Mouse (Mus musculus) G1E (cell line): Measurements from ENCODE around the gene Edaradd. TPM values are rescaled to one million over a fixed set of nuclear protein-coding genes. Genes with fewer than 3 reads are reported as not detected.

ENCODE experiments used
- ATAC-seq: 2 replicates; pipeline ENCODE4 v1.8.0; 2016; ENCODE audit warnings: mild to moderate bottlenecking; ENCODE audit not compliant: insufficient number of reproducible peaks, poor library complexity, low FRiP score, severe bottlenecking; ENCODE audit errors: extremely low read depth
- DNase-seq: peaks from one replicate; pipeline ENCODE4 v3.0.0; 2012; ENCODE audit warnings: low spot score
- H3K27me3 ChIP-seq: 2 replicates; pipeline ENCODE4 v1.6.1; 2012; ENCODE audit warnings: mild to moderate bottlenecking, low read length, inconsistent platforms; ENCODE audit not compliant: insufficient read depth
- H3K36me3 ChIP-seq: replicated peaks from 2 replicates; pipeline ENCODE3; 2012; ENCODE audit warnings: mild to moderate bottlenecking, inconsistent platforms
- H3K4me1 ChIP-seq: 2 replicates; pipeline ENCODE4 v1.6.1; 2012; ENCODE audit warnings: low read depth, low read length, inconsistent platforms, mixed read lengths; ENCODE audit not compliant: insufficient read depth
- H3K4me3 ChIP-seq: 2 replicates; pipeline ENCODE4 v1.5.1; 2012; ENCODE audit warnings: low read depth, mild to moderate bottlenecking, inconsistent platforms, low read length, moderate library complexity, mixed read lengths
- H3K9me3 ChIP-seq: replicated peaks from 2 replicates; pipeline ENCODE4 v1.6.1; 2012; ENCODE audit warnings: inconsistent platforms
- CTCF ChIP-seq: IDR thresholded peaks from 2 replicates; pipeline ENCODE4 v1.5.1; 2012; ENCODE audit warnings: low read depth, low read length, inconsistent platforms, mixed read lengths
- GATA1 ChIP-seq: IDR thresholded peaks from 2 replicates; pipeline ENCODE4 v1.6.1; 2012; ENCODE audit warnings: borderline replicate concordance, low read length, inconsistent platforms, mixed read lengths
- GATA2 ChIP-seq: IDR thresholded peaks from 2 replicates; pipeline ENCODE4 v1.6.1; 2012; ENCODE audit warnings: low read depth, low read length, inconsistent platforms, borderline replicate concordance
- POLR2AphosphoS5 ChIP-seq: IDR thresholded peaks from 2 replicates; pipeline ENCODE4 v1.6.1; 2012; ENCODE audit warnings: low read depth, low read length, inconsistent platforms; ENCODE audit not compliant: insufficient replicate concordance
- TAL1 ChIP-seq: conservative IDR thresholded peaks from 2 replicates; pipeline ENCODE4 v1.6.1; 2012; ENCODE audit warnings: low read depth, low read length, inconsistent platforms, mixed read lengths
- polyA plus RNA-seq: library from polyadenylated mRNA; stranded (reverse); fragments of >175 nt; gene quantifications from 2 replicates; pipeline ENCODE4 v1.2.3, GENCODE M21; 2012
- total RNA-seq, 2 experiments: library from RNA; stranded (forward) in 1 of 2; stranded (reverse) in 1 of 2; fragments of 200-1000 nt in 1 of 2; fragments of >200 nt in 1 of 2; fragmentation: Nextera tagmentation in 1 of 2; gene quantifications; 2 replicates each; pipeline ENCODE4 v1.2.3; 2014 to 2017

The Edaradd gene
- total and polyA plus RNA-seq, 3 experiments: 0.07 to 2.0 (median 0.66) TPM

- ATAC-seq (no peak), DNase-seq (no peak)
- H3K4me3 ChIP-seq: no peak overlapping the region
- H3K9me3 ChIP-seq: no peaks in the 10 kb centered on the region
- H3K36me3 ChIP-seq: no peaks in the 10 kb centered on the region
- H3K4me1 ChIP-seq: no peaks in the 10 kb centered on the region
- TF ChIP-seq POLR2AphosphoS5 (no peak), GATA1 (no peak), GATA2 (no peak), CTCF (no peak), TAL1 (no peak)
- peaks cover 7% of the 10 kb centered on the region; the same call in 1 of the 2 replicates for H3K27me3 ChIP-seq
These were observed 867 bp downstream of the Edaradd start for GRCm38 (mm10) chr13:12519371-12519770.

DNA sequence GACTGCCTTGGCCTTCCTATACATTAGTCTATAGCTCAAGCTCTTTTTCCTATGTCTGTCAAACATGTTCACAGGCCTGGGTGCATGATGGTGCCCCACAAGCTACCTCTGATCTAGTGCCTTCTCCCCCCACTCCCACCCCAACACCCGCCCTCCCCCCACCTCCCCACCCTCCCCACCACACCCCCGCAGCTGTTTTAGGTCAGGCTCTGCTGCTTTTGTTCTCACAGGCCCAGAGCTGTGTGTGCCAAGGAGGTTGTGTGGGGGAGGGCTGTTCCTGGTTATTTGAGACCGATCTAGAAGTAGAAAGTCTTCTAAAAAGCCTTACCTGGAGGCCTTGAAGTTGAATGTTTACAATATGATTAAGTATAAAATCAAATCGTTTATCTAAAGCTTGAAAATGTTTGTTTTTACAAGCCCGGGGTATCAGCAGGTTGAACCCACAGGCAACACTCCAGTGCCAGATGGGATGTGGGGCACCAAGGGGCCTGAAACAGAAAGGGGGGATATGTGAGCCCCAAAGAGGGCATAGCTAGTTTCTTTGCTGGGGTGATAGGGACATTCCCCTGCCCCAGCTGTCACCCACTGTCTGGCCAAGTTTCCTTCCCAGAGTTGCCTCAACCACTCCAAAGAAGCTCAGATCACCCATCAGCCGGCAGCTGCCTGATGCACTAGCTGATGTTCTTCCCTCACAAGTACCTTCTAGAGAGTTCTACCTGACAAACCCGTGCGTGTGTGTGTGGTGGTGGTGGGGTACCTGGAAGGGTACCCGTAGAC, 8.9 kb downstream of the Edaradd start:
- DNase-seq: no peak
- H3K4me1 ChIP-seq: no peaks in the 10 kb centered on the region
- peaks cover 3% of the 10 kb centered on the region; the same call in 1 of the 2 replicates for H3K27me3 ChIP-seq

DNA sequence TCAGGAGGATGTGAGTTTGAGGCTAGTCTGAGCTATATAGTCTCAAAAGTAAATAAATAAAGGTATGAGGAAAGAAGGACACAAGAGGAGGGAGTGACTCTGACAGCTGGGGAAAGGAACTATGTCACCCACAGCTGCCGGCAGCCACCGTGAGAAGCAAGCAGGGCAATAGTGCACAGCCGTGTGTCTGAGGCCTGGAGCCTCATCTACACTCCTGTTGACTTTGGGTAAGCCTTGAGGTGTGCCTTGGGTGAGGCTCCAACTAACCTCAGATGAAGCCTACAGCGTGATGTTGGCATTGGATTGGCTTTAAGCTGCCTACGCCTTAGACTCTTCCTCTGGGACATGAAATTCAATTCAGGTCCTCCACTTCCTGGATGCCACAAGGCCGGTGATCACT, 10.2 kb downstream of the Edaradd start:
- peaks cover 6% of the 10 kb centered on the region; the same call in 1 of the 2 replicates for H3K27me3 ChIP-seq
- H3K4me3 ChIP-seq: no peak overlapping the region
- no peaks in the 10 kb centered on the region for H3K36me3 ChIP-seq
- ATAC-seq (no peak), DNase-seq (no peak)
- H3K9me3 ChIP-seq: no peaks in the 10 kb centered on the region
- TF ChIP-seq CTCF: no peak
- TF ChIP-seq GATA1: no peak
- no peak for TF ChIP-seq TAL1
- no peak for TF ChIP-seq POLR2AphosphoS5
- TF ChIP-seq GATA2: no peak
- no peaks in the 10 kb centered on the region for H3K4me1 ChIP-seq

More for the DNA sequence above, 8.9 kb downstream of the Edaradd start:
- ATAC-seq: no peak
- TF ChIP-seq POLR2AphosphoS5 (no peak), GATA2 (no peak), GATA1 (no peak), CTCF (no peak), TAL1 (no peak)
- H3K36me3 ChIP-seq: no peaks in the 10 kb centered on the region
- no peak overlapping the region for H3K4me3 ChIP-seq
- H3K9me3 ChIP-seq: no peaks in the 10 kb centered on the region

DNA sequence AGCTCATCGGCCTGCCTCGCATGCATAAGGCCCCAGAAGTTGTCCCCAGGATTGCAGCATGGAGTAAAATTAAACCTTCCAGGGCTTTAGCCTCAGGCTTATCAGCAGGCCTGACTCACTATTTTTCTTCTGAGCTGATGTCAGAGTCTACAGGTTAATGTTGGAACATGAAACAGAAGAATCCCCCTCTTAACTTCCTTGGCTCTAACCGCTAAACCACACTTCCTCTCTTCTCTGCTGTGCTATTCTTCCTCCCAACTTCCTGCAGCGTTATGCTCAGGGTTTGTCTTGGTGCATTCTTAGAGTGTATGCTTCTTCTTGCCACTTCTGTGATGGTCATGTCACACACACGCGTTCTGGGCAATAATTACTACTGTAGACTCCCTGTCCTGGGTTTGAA, 12.8 kb downstream of the Edaradd start:
- ATAC-seq: no peak
- TF ChIP-seq POLR2AphosphoS5 (no peak), GATA1 (no peak)
- Histone ChIP-seq H3K4me1 (peaks cover 3% of the 10 kb centered on the region; the same call in 1 of the 2 replicates), H3K36me3 (no peaks in the 10 kb centered on the region), H3K4me3 (no peak overlapping the region), H3K27me3 (peaks cover 6% of the 10 kb centered on the region; the same call in 1 of the 2 replicates), H3K9me3 (no peaks in the 10 kb centered on the region)
- DNase-seq: no peak

DNA sequence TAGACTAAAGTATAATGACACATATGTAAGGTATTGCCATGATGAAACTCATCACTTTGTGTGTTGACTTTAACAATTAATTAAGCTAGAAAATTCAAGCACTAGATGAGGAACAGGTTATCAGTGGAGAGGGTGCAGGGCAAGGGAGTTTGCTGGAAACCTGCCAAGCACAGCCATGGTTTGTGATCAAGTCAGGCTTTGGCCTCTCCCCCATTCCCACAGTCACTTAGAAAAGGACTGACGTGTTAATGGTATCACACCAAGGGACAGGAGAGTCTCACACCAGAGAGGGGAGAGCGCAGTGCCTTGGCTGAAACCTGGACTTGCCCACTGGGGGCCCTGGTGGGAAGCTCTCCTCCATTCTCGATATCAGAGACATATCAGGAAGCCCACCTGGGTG, 14.9 kb downstream of the Edaradd start:
- Histone ChIP-seq H3K9me3 (no peaks in the 10 kb centered on the region), H3K4me1 (peaks cover 3% of the 10 kb centered on the region; the same call in 1 of the 2 replicates), H3K36me3 (no peaks in the 10 kb centered on the region), H3K27me3 (peaks cover 11% of the 10 kb centered on the region), H3K4me3 (no peak overlapping the region)
- no peak for ATAC-seq
- TF ChIP-seq GATA2: no peak
- TF ChIP-seq GATA1: no peak
- TF ChIP-seq TAL1: no peak
- no peak for TF ChIP-seq POLR2AphosphoS5
- TF ChIP-seq CTCF: no peak
- no peak for DNase-seq

DNA sequence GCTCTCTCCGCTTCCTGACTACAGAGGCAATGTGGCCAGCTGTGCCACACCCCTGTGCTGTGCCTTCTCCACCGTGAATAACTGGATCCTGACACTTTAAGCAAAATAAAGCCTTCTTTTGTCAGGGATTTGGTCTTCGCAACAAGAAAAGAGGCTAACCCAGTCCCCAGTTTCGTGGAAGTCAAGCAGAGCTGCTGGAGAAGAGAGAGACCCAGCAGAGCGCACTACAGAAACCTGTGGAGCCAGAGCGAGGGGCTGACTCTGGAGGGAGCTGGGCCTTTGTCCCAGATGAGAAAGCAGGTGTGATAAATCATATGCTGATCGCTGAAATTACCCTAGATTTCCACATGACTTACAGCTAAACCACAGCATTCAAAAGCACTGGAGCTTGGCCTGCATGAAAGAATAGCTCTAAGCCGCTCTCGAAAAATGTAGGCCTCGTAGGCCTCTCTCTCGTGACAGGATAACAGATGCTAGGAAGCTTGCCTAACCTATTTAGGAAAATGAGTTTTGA, 16.9 kb downstream of the Edaradd start:
- ATAC-seq (no peak), DNase-seq (no peak)
- peaks cover 3% of the 10 kb centered on the region; the same call in 1 of the 2 replicates for H3K4me1 ChIP-seq
- no peaks in the 10 kb centered on the region for H3K36me3 ChIP-seq
- H3K4me3 ChIP-seq: no peak overlapping the region
- peaks cover 14% of the 10 kb centered on the region for H3K27me3 ChIP-seq
- no peaks in the 10 kb centered on the region for H3K9me3 ChIP-seq
- no peak for TF ChIP-seq POLR2AphosphoS5
- no peak for TF ChIP-seq CTCF
- no peak for TF ChIP-seq GATA1
- no peak for TF ChIP-seq TAL1
